Mouse (Mus musculus): ENCODE data around the gene Csnk1g1.

- TF ChIP-seq POLR2A (IDR thresholded peaks at IDR 0.05; ENCODE audit: insufficient read length, low read depth) (no peak), REST (IDR thresholded peaks at IDR 0.05; ENCODE audit: insufficient read depth, insufficient read length) (no peak), TCF12 (IDR thresholded peaks at IDR 0.05; ENCODE audit: insufficient read depth, poor library complexity, severe bottlenecking) (no peak), E2F4 (IDR thresholded peaks at IDR 0.05; ENCODE audit: insufficient read depth) (no peak)
These were observed 173.3 kb downstream of the Csnk1g1 start for GRCm38 (mm10) chr9:66081999-66082398.

Measured in myocyte (in vitro differentiated cells).